Mouse (Mus musculus): ENCODE results near the gene Fkbp8.

Gene Fkbp8

GRCm38 (mm10) chr8:70560564-70560963, 33.0 kb downstream of the Fkbp8 start:
- no peak for DNase-seq

- no peak for DNase-seq
Observed at GRCm38 (mm10) chr8:70561357-70561756, 33.8 kb downstream of the Fkbp8 start.

- no peak for DNase-seq
Observed at GRCm38 (mm10) chr8:70561809-70562535, 34.4 kb downstream of the Fkbp8 start.

DNA sequence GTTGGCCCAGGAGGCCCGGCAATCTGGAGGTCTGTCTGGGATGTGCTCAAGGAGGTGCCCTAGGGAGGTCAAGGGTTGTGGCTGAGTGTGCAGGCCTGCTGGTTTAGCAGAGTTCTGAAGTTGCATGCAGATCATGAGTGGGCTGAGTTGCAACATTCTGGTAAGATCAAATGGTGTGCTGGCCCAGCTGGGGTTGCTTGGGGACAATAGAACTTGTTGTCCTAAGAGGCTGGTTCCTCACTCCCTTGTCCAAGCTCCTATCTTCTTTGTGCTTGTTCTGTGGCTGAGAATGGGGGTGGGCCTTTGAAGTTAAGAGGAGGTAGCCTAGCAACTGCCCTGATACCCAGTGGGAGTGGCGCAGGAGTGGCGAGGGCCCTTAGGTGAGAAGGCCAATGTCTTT, 35.3 kb downstream of the Fkbp8 start:
- DNase-seq = no peak

- DNase-seq = no peak
Observed at GRCm38 (mm10) chr8:70563763-70564387, 36.4 kb downstream of the Fkbp8 start.

DNA sequence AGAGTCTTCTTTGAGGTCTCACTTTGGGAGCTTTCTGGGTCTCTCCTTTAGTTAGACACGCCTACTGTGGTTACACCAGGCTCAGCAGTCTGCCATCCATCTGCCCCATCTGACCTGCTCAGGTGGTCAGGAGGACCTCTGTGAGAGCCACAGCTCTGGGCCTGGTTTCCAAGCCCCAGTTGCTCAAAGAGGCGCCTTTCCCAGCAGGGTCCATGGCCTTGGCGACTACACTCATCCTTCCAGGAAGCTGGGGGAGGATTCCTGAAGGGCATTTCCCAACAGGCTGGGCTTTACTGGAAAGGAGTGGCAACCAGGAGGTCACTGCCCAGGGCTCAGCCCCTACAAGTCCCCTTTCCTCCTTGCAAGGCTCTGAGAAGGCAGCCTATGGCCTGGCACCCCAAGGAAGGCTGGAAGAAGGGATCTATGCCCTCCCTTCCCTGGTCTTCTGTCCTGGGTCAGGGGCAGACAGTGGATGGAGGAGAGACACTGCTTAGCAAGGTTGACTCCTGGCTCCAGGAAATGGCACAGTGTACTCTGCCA, 37.2 kb downstream of the Fkbp8 start:
- DNase-seq = no peak

GRCm38 (mm10) chr8:70565561-70565960, 38.0 kb downstream of the Fkbp8 start:
- DNase-seq = no peak

GRCm38 (mm10) chr8:70570360-70570759, 42.8 kb downstream of the Fkbp8 start:
- DNase-seq = no peak

DNA sequence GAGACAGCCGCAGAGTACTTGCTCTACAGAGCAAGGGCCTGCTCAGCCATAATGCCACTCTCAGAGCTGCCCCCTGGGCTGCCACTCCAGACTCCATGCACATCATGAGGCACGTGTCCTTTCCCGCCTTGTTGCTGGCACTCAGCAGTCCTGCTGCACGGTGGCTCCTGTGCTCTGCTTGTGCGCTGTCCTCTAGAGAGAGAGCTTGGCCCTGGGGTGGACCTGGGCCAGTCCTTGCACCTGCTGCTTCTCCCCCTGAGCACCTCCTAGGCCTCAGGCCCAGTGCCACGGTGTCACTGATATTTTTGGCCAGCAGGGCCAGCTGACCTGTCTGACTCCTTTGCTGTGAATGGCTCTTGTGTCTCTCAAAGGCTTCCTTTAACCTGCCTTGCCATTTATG, 43.5 kb downstream of the Fkbp8 start:
- DNase-seq = peak; percentile 80

GRCm38 (mm10) chr8:70574302-70574701, 46.8 kb downstream of the Fkbp8 start:
- no peak for DNase-seq

DNA sequence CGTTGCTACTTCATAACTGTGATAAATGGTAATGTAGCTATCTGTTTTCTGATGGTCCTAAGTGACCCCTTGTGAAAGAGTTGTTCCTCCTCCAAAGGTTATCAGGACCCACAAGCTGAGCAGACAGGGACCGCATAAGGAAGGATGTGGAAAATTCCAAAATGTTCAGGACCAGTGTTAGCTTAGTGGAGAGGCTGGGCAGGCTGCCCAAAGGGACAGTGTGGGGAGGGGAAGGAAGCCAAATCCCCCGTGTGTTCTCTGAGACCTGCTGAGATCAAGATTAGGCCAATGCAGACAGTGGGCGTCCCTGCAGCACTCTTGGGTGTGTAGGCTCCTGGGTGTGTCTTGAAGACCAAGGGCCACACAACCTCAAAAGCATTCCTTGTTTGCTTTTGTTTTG, 47.4 kb downstream of the Fkbp8 start:
- DNase-seq = peak; percentile 77

- DNase-seq = no peak
Observed at GRCm38 (mm10) chr8:70577207-70577606, 49.7 kb downstream of the Fkbp8 start.

GRCm38 (mm10) chr8:70583476-70584387, 56.2 kb downstream of the Fkbp8 start:
- peak; percentile 86 for DNase-seq

DNA sequence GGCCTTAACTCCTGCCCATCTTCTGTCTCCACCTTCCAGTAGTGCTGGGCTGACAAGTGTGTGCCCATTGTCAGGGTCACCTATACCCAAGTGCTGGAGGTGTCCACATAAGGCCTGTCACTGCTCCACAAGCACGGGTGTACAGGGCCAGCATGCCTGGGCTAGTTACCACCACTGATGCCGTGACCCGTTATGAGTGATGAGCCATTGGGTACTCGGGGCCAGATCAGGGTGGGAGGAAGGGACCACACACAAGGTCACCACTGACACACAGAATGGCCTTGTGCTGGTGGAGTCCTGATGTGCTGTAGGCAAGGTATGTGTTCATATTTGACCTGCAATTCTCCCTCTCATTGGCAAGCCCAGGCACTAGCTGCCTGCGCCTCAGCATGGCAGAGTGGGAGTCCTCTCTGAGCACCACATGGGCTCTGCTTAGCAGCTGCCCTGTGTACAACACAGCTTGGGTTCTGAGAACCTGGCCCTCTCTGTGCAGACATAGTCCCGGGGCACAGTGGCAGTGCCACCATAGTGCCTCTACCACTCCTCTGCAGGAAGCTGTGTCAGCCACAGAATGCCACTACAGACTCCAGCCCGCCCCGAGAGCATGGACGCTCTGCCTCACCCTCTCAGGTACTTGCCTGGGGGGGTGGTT, 57.2 kb downstream of the Fkbp8 start:
- no peak for DNase-seq

Data from cerebellum, adult 11-12 months (tissue).